Mouse (Mus musculus): ENCODE results near the gene Vash1. TPM values are rescaled to one million over a fixed set of nuclear protein-coding genes. Genes with fewer than 3 reads are reported as not detected.
A peak's percentile ranks its signal among the peaks of the same experiment; 100 is the strongest.

Gene Vash1
- not detected in 2 replicates for polyA plus RNA-seq (2012; ENCODE audit: insufficient read depth, insufficient read length, low replicate concordance, missing spikeins)

GRCm38 (mm10) chr12:86678591-86679545 is at the start of gene Vash1:
Gene Vash1, plus strand, starts transcription at chr12:86678700.
- peak within 1 kb of the TSS; percentile 89 for H3K27ac ChIP-seq (ENCODE audit: insufficient read depth, low read depth, low read length)
- H3K4me1 ChIP-seq (ENCODE audit: control insufficient read depth, insufficient read depth, low read length) = peaks cover 23% of the 10 kb centered on the region
- peak within 1 kb of the TSS; percentile 78 for H3K4me3 ChIP-seq (ENCODE audit: insufficient read depth, low read depth, low read length)
- no peak for TF ChIP-seq CTCF (IDR thresholded peaks at IDR 0.05; ENCODE audit: insufficient read depth, low read depth, low read length)
- TF ChIP-seq POLR2A (IDR thresholded peaks at IDR 0.05; ENCODE audit: insufficient read depth, low read depth, low read length) = peak; percentile 86
- WGBS = under 1% methylated on average over 85 of the region's 94 CpGs

GRCm38 (mm10) chr12:86628783-86629172 is 49.7 kb upstream of the Vash1 start:
- 69% methylated on average over 6 of the region's 6 CpGs for whole genome bisulfite sequencing
- TF ChIP-seq POLR2A (IDR thresholded peaks at IDR 0.05; ENCODE audit: insufficient read depth, low read depth, low read length) = no peak
- TF ChIP-seq CTCF (IDR thresholded peaks at IDR 0.05; ENCODE audit: insufficient read depth, low read depth, low read length) = no peak
- H3K4me1 ChIP-seq (ENCODE audit: control insufficient read depth, insufficient read depth, low read length) = peaks cover 3% of the 10 kb centered on the region; the same call in 1 of the 2 replicates
- no peak overlapping the region for H3K27ac ChIP-seq (ENCODE audit: insufficient read depth, low read depth, low read length)
- no peak overlapping the region for H3K4me3 ChIP-seq (ENCODE audit: insufficient read depth, low read depth, low read length)

- TF ChIP-seq CTCF (IDR thresholded peaks at IDR 0.05; ENCODE audit: insufficient read depth, low read depth, low read length) (no peak), POLR2A (IDR thresholded peaks at IDR 0.05; ENCODE audit: insufficient read depth, low read depth, low read length) (no peak)
- Histone ChIP-seq H3K27ac (ENCODE audit: insufficient read depth, low read depth, low read length) (peak overlapping the region; percentile 62), H3K4me3 (ENCODE audit: insufficient read depth, low read depth, low read length) (no peak overlapping the region), H3K4me1 (ENCODE audit: control insufficient read depth, insufficient read depth, low read length) (peaks cover 26% of the 10 kb centered on the region)
- WGBS = 35% methylated on average over 8 of the region's 8 CpGs
Observed at GRCm38 (mm10) chr12:86641763-86642162, 36.7 kb upstream of the Vash1 start.

- H3K4me1 ChIP-seq (ENCODE audit: control insufficient read depth, insufficient read depth, low read length) = peaks cover 33% of the 10 kb centered on the region
- WGBS = 52% methylated on average over 17 of the region's 17 CpGs
- peak overlapping the region; percentile 93 for H3K27ac ChIP-seq (ENCODE audit: insufficient read depth, low read depth, low read length)
- no peak overlapping the region for H3K4me3 ChIP-seq (ENCODE audit: insufficient read depth, low read depth, low read length)
- TF ChIP-seq CTCF (IDR thresholded peaks at IDR 0.05; ENCODE audit: insufficient read depth, low read depth, low read length) = no peak
- no peak for TF ChIP-seq POLR2A (IDR thresholded peaks at IDR 0.05; ENCODE audit: insufficient read depth, low read depth, low read length)
Observed at GRCm38 (mm10) chr12:86644512-86645273, 33.8 kb upstream of the Vash1 start.

- peak overlapping the region; percentile 4; the same call in 1 of the 2 replicates for H3K27ac ChIP-seq (ENCODE audit: insufficient read depth, low read depth, low read length)
- no peak overlapping the region for H3K4me3 ChIP-seq (ENCODE audit: insufficient read depth, low read depth, low read length)
- 90% methylated on average over 5 of the region's 5 CpGs for WGBS
- no peak for TF ChIP-seq POLR2A (IDR thresholded peaks at IDR 0.05; ENCODE audit: insufficient read depth, low read depth, low read length)
- TF ChIP-seq CTCF (IDR thresholded peaks at IDR 0.05; ENCODE audit: insufficient read depth, low read depth, low read length) = no peak
- peaks cover 33% of the 10 kb centered on the region for H3K4me1 ChIP-seq (ENCODE audit: control insufficient read depth, insufficient read depth, low read length)
Observed at GRCm38 (mm10) chr12:86645494-86645893, 33.0 kb upstream of the Vash1 start.

- no peak for TF ChIP-seq CTCF (IDR thresholded peaks at IDR 0.05; ENCODE audit: insufficient read depth, low read depth, low read length)
- no peak for TF ChIP-seq POLR2A (IDR thresholded peaks at IDR 0.05; ENCODE audit: insufficient read depth, low read depth, low read length)
- WGBS = 21% methylated on average over 9 of the region's 9 CpGs
- no peak overlapping the region for H3K4me3 ChIP-seq (ENCODE audit: insufficient read depth, low read depth, low read length)
- H3K27ac ChIP-seq (ENCODE audit: insufficient read depth, low read depth, low read length) = peak overlapping the region; percentile 65
- H3K4me1 ChIP-seq (ENCODE audit: control insufficient read depth, insufficient read depth, low read length) = peaks cover 31% of the 10 kb centered on the region
Observed at GRCm38 (mm10) chr12:86646831-86647230, 31.7 kb upstream of the Vash1 start.

GRCm38 (mm10) chr12:86647279-86647678 is 31.2 kb upstream of the Vash1 start:
- 26% methylated on average over 9 of the region's 9 CpGs for WGBS
- Histone ChIP-seq H3K4me3 (ENCODE audit: insufficient read depth, low read depth, low read length) (no peak overlapping the region), H3K4me1 (ENCODE audit: control insufficient read depth, insufficient read depth, low read length) (peaks cover 35% of the 10 kb centered on the region), H3K27ac (ENCODE audit: insufficient read depth, low read depth, low read length) (peak overlapping the region; percentile 65)
- TF ChIP-seq POLR2A (IDR thresholded peaks at IDR 0.05; ENCODE audit: insufficient read depth, low read depth, low read length) (no peak), CTCF (IDR thresholded peaks at IDR 0.05; ENCODE audit: insufficient read depth, low read depth, low read length) (no peak)

- H3K4me3 ChIP-seq (ENCODE audit: insufficient read depth, low read depth, low read length) = no peak overlapping the region
- 31% methylated on average over 5 of the region's 5 CpGs for WGBS
- peaks cover 40% of the 10 kb centered on the region for H3K4me1 ChIP-seq (ENCODE audit: control insufficient read depth, insufficient read depth, low read length)
- peak overlapping the region; percentile 65; the same call in 1 of the 2 replicates for H3K27ac ChIP-seq (ENCODE audit: insufficient read depth, low read depth, low read length)
- TF ChIP-seq CTCF (IDR thresholded peaks at IDR 0.05; ENCODE audit: insufficient read depth, low read depth, low read length) (no peak), POLR2A (IDR thresholded peaks at IDR 0.05; ENCODE audit: insufficient read depth, low read depth, low read length) (no peak)
Observed at GRCm38 (mm10) chr12:86647736-86648135, 30.8 kb upstream of the Vash1 start.

Data from olfactory bulb, adult 2 months (tissue).